Mouse (Mus musculus) spleen, postnatal 10 days (tissue): Measurements from ENCODE around the gene Stk26.

Source experiments
- DNase-seq, 2 experiments: peaks; one replicate each; pipeline ENCODE4 v3.0.0; 2021 to 2022; ENCODE audit warnings: low spot score in 2 of 2

Gene Stk26

GRCm38 (mm10) chrX:50840847-50841560, at the start of gene Stk26:
Gene Stk26 (plus strand): TSS chrX:50841047.
- peak; percentile 52 to 77 for DNase-seq

- no peak for DNase-seq
These were observed 47.7 kb upstream of the Stk26 start for GRCm38 (mm10) chrX:50793005-50793680.

GRCm38 (mm10) chrX:50797798-50798197, 43.0 kb upstream of the Stk26 start:
- no peak for DNase-seq

- DNase-seq, result no peak
These were observed 42.3 kb upstream of the Stk26 start for GRCm38 (mm10) chrX:50798571-50798970.

GRCm38 (mm10) chrX:50799656-50800188, 41.1 kb upstream of the Stk26 start:
- DNase-seq, result no peak

- peak in 1 of 2 experiments; percentile 18 for DNase-seq
These were observed 35.2 kb upstream of the Stk26 start for GRCm38 (mm10) chrX:50805654-50806053.

- DNase-seq, result no peak
These were observed 17.0 kb upstream of the Stk26 start for GRCm38 (mm10) chrX:50823856-50824255.

- no peak for DNase-seq
These were observed 5.3 kb upstream of the Stk26 start for GRCm38 (mm10) chrX:50835592-50835991.

GRCm38 (mm10) chrX:50836029-50836691, 4.7 kb upstream of the Stk26 start:
- DNase-seq, result peak; percentile 7 to 14

GRCm38 (mm10) chrX:50841587-50841986, 740 bp downstream of the Stk26 start:
- DNase-seq, result peak; percentile 31 to 38

- peak in 1 of 2 experiments; percentile 19 for DNase-seq
These were observed 1.2 kb downstream of the Stk26 start for GRCm38 (mm10) chrX:50842046-50842445.

GRCm38 (mm10) chrX:50850428-50851184, 9.8 kb downstream of the Stk26 start:
- no peak for DNase-seq

- DNase-seq, result no peak
These were observed 22.9 kb downstream of the Stk26 start for GRCm38 (mm10) chrX:50863771-50864170.

- DNase-seq, result no peak
These were observed 23.9 kb downstream of the Stk26 start for GRCm38 (mm10) chrX:50864734-50865133.

GRCm38 (mm10) chrX:50874246-50875002, 33.6 kb downstream of the Stk26 start:
- no peak for DNase-seq

GRCm38 (mm10) chrX:50887999-50888398, 47.2 kb downstream of the Stk26 start:
- DNase-seq, result no peak

- DNase-seq, result no peak
These were observed 62.6 kb downstream of the Stk26 start for GRCm38 (mm10) chrX:50903497-50903896.

GRCm38 (mm10) chrX:50909915-50910314, 69.1 kb downstream of the Stk26 start:
- DNase-seq, result no peak

GRCm38 (mm10) chrX:50917389-50917788, 76.5 kb downstream of the Stk26 start:
- DNase-seq, result no peak

GRCm38 (mm10) chrX:50918754-50919153, 77.9 kb downstream of the Stk26 start:
- DNase-seq, result no peak
